Mouse (Mus musculus) heart, postnatal 0 days (tissue): ENCODE measurements around the gene Hsf5. TPM values are rescaled to one million over a fixed set of nuclear protein-coding genes. Genes with fewer than 3 reads are reported as not detected.

ENCODE experiments used
- ATAC-seq: fragments of 200-750 bp; cut with Nextera tagmentation; 2 replicates; pipeline ENCODE4 v1.8.0; 2017; ENCODE audit warnings: low read depth, moderate number of reproducible peaks, moderate library complexity; ENCODE audit not compliant: insufficient read depth
- DNase-seq: peaks from one replicate; pipeline ENCODE4 v3.0.0-alpha.2; 2016; ENCODE audit warnings: low spot score
- H3K27ac ChIP-seq: fragments of 300-500 bp; sonication (generic); 2 replicates; pipeline ENCODE4 v1.5.1; 2014; ENCODE audit warnings: low read depth, mild to moderate bottlenecking
- H3K27me3 ChIP-seq: fragments of 300-500 bp; sonication (generic); 2 replicates; pipeline ENCODE4 v1.6.1; 2014; ENCODE audit warnings: low read length, mixed read lengths; ENCODE audit not compliant: control insufficient read depth, insufficient read depth
- H3K36me3 ChIP-seq: fragments of 300-500 bp; sonication (generic); replicated peaks from 2 replicates; pipeline ENCODE4 v1.6.1; 2014; ENCODE audit warnings: low read length, mixed read lengths; ENCODE audit not compliant: control insufficient read depth, insufficient read depth
- H3K4me1 ChIP-seq: fragments of 300-500 bp; sonication (generic); 2 replicates; pipeline ENCODE4 v1.6.1; 2014; ENCODE audit warnings: antibody characterized with exemption; ENCODE audit not compliant: control insufficient read depth, insufficient read depth
- H3K4me2 ChIP-seq: fragments of 300-500 bp; sonication (generic); 2 replicates; pipeline ENCODE4 v1.6.1; 2014; ENCODE audit warnings: low read depth, mild to moderate bottlenecking, low read length, moderate library complexity
- H3K4me3 ChIP-seq: fragments of 300-500 bp; sonication (generic); 2 replicates; pipeline ENCODE4 v1.5.1; 2014; ENCODE audit warnings: low read depth, low read length
- H3K9ac ChIP-seq: fragments of 300-500 bp; sonication (generic); replicated peaks from 2 replicates; pipeline ENCODE4 v1.6.1; 2014; ENCODE audit warnings: low read depth, low read length, mixed read lengths
- H3K9me3 ChIP-seq: fragments of 300-500 bp; sonication (generic); replicated peaks from 2 replicates; pipeline ENCODE4 v1.6.1; 2016; ENCODE audit warnings: low read length; ENCODE audit not compliant: control insufficient read depth
- CTCF ChIP-seq: IDR thresholded peaks from 2 replicates; pipeline ENCODE4 v1.5.1; 2016; ENCODE audit warnings: antibody characterized with exemption, control low read depth, low read depth
- EP300 ChIP-seq: IDR thresholded peaks from 2 replicates; pipeline ENCODE4 v1.6.1; 2016; ENCODE audit warnings: antibody characterized with exemption, low read depth
- WGBS: fragments of 180-500 bp; shearing (Covaris S2); extraction: QIAGEN DNeasy Blood & Tissue Kit; methylation state at CpG from one replicate; pipeline ENCODE4 v1.1.7; 2014; 5-methylcytosine and 5-hydroxymethylcytosine counted together
- polyA plus RNA-seq: library from polyadenylated mRNA; unstranded; fragments of >200 nt; fragmentation: Nextera tagmentation; extraction: Ambion mirVana; gene quantifications from 2 replicates; pipeline ENCODE4 v1.2.1, GENCODE M21; 2015
- total RNA-seq: library from RNA; depleted of rRNA; stranded (reverse); fragments of >200 nt; gene quantifications from 2 replicates; pipeline ENCODE4 v1.2.3, GENCODE M21; 2014; ENCODE audit warnings: low replicate concordance

Gene Hsf5
- total and polyA plus RNA-seq, 2 experiments from 2014 or later = 0.03 TPM; not detected in 1

- Histone ChIP-seq H3K4me3 (no peak overlapping the region), H3K27ac (no peak overlapping the region), H3K9ac (no peak overlapping the region), H3K4me2 (no peak overlapping the region), H3K4me1 (peaks cover 43% of the 10 kb centered on the region), H3K9me3 (no peaks in the 10 kb centered on the region), H3K36me3 (no peaks in the 10 kb centered on the region), H3K27me3 (no peaks in the 10 kb centered on the region)
- WGBS = 54% methylated on average over 21 of the region's 21 CpGs
- TF ChIP-seq EP300 (no peak), CTCF (no peak)
- DNase-seq (no peak), ATAC-seq (no peak)
Observed at GRCm38 (mm10) chr11:87574520-87575180, 42.3 kb upstream of the Hsf5 start.

- 36% methylated on average over 6 of the region's 6 CpGs for WGBS
- Histone ChIP-seq H3K9ac (peak overlapping the region; percentile 63; the same call in 1 of the 2 replicates), H3K4me2 (peak overlapping the region; percentile 74), H3K4me3 (peak overlapping the region; percentile 52), H3K27ac (peak overlapping the region; percentile 84), H3K9me3 (no peaks in the 10 kb centered on the region), H3K36me3 (no peaks in the 10 kb centered on the region), H3K4me1 (peaks cover 22% of the 10 kb centered on the region), H3K27me3 (no peaks in the 10 kb centered on the region)
- DNase-seq (no peak), ATAC-seq (no peak)
- TF ChIP-seq EP300 (no peak), CTCF (no peak)
Observed at GRCm38 (mm10) chr11:87577601-87578248, 39.2 kb upstream of the Hsf5 start.

GRCm38 (mm10) chr11:87578249-87578962 lies 38.6 kb upstream of the Hsf5 start:
- Histone ChIP-seq H3K36me3 (no peaks in the 10 kb centered on the region), H3K27me3 (no peaks in the 10 kb centered on the region), H3K9me3 (no peaks in the 10 kb centered on the region), H3K4me2 (peak overlapping the region; percentile 74), H3K4me1 (peaks cover 22% of the 10 kb centered on the region), H3K4me3 (peak overlapping the region; percentile 52), H3K9ac (peak overlapping the region; percentile 63), H3K27ac (peak overlapping the region; percentile 84)
- 1% methylated on average over 39 of the region's 40 CpGs for WGBS
- ATAC-seq = peak; percentile 78
- TF ChIP-seq EP300 = no peak
- TF ChIP-seq CTCF = no peak
- DNase-seq = no peak

GRCm38 (mm10) chr11:87578963-87579601 lies 37.9 kb upstream of the Hsf5 start:
- ATAC-seq (peak; percentile 45), DNase-seq (no peak)
- 22% methylated on average over 10 of the region's 10 CpGs for WGBS
- H3K27ac ChIP-seq = peak overlapping the region; percentile 84
- TF ChIP-seq EP300 = no peak
- peak overlapping the region; percentile 63; the same call in 1 of the 2 replicates for H3K9ac ChIP-seq
- peak overlapping the region; percentile 52 for H3K4me3 ChIP-seq
- no peaks in the 10 kb centered on the region for H3K27me3 ChIP-seq
- no peaks in the 10 kb centered on the region for H3K36me3 ChIP-seq
- H3K4me1 ChIP-seq = peaks cover 23% of the 10 kb centered on the region
- H3K4me2 ChIP-seq = peak overlapping the region; percentile 74
- H3K9me3 ChIP-seq = no peaks in the 10 kb centered on the region

GRCm38 (mm10) chr11:87579713-87580112 lies 37.3 kb upstream of the Hsf5 start:
- Histone ChIP-seq H3K4me3 (peak overlapping the region; percentile 52; the same call in 1 of the 2 replicates), H3K4me2 (peak overlapping the region; percentile 74), H3K36me3 (no peaks in the 10 kb centered on the region), H3K9me3 (no peaks in the 10 kb centered on the region), H3K27me3 (no peaks in the 10 kb centered on the region), H3K4me1 (peaks cover 28% of the 10 kb centered on the region), H3K9ac (no peak overlapping the region; the same call in 1 of the 2 replicates), H3K27ac (peak overlapping the region; percentile 84)
- TF ChIP-seq CTCF (no peak), EP300 (peak; percentile 14; the same call in 1 of the 2 replicates)
- 29% methylated on average over 1 of the region's 1 CpGs for WGBS
- ATAC-seq = no peak
- no peak for DNase-seq
